Mouse (Mus musculus): ENCODE results near the gene Desi2.
"Not testable (repeated sequence)": the region's sequence is repeated elsewhere in the genome, so short reads cannot be mapped to it uniquely, and the experiment has no call there.

DNA sequence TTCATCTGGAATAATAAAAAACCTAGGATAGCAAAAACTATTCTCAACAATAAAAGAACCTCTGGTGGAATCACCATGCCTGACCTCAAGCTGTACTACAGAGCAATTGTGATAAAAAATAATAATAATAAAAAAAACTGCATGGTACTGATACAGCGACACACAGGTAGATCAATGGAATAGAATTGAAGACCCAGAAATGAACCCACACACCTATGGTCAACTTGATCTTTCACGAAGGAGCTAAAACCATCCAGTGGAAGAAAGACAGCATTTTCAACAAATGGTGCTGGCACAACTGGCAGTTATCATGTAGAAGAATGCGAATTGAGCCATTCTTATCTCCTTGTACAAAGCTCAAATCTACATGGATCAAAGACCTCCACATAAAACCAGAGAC is 78.2 kb downstream of the Desi2 start:
- not testable (repeated sequence) for TF ChIP-seq CTCF, EP300 (IDR thresholded peaks at IDR 0.05; ENCODE audit: low read depth)
